Mouse (Mus musculus): Measurements from ENCODE around the gene Snx10.
A peak's percentile ranks its signal among the peaks of the same experiment; 100 is the strongest.

The Snx10 gene

GRCm38 (mm10) chr6:51533467-51534200 is 9.9 kb downstream of the Snx10 start:
- DNase-seq (ENCODE audit: inconsistent ontology term) = peak; percentile 44

- no peak for DNase-seq (ENCODE audit: inconsistent ontology term)
Observed at GRCm38 (mm10) chr6:51535571-51535970, 11.9 kb downstream of the Snx10 start.

GRCm38 (mm10) chr6:51540525-51540924 is 16.8 kb downstream of the Snx10 start:
- no peak for DNase-seq (ENCODE audit: inconsistent ontology term)

- DNase-seq (ENCODE audit: inconsistent ontology term) = no peak
Observed at GRCm38 (mm10) chr6:51541422-51541821, 17.7 kb downstream of the Snx10 start.

GRCm38 (mm10) chr6:51542147-51542546 is 18.4 kb downstream of the Snx10 start:
- DNase-seq (ENCODE audit: inconsistent ontology term) = no peak

GRCm38 (mm10) chr6:51543639-51544117 is 20.0 kb downstream of the Snx10 start:
- peak; percentile 75 for DNase-seq (ENCODE audit: inconsistent ontology term)

GRCm38 (mm10) chr6:51544118-51544681 is 20.5 kb downstream of the Snx10 start:
- peak; percentile 88 for DNase-seq (ENCODE audit: inconsistent ontology term)

- DNase-seq (ENCODE audit: inconsistent ontology term) = peak; percentile 87
Observed at GRCm38 (mm10) chr6:51545219-51545859, 21.6 kb downstream of the Snx10 start.

GRCm38 (mm10) chr6:51546085-51546484 is 22.4 kb downstream of the Snx10 start:
- no peak for DNase-seq (ENCODE audit: inconsistent ontology term)

GRCm38 (mm10) chr6:51548757-51549156 is 25.1 kb downstream of the Snx10 start:
- no peak for DNase-seq (ENCODE audit: inconsistent ontology term)

- DNase-seq (ENCODE audit: inconsistent ontology term) = no peak
Observed at GRCm38 (mm10) chr6:51551267-51551802, 27.6 kb downstream of the Snx10 start.

GRCm38 (mm10) chr6:51556562-51556961 is 32.9 kb downstream of the Snx10 start:
- DNase-seq (ENCODE audit: inconsistent ontology term) = no peak

- peak; percentile 47 for DNase-seq (ENCODE audit: inconsistent ontology term)
Observed at GRCm38 (mm10) chr6:51558311-51558710, 34.6 kb downstream of the Snx10 start.

GRCm38 (mm10) chr6:51566771-51567680 is 43.3 kb downstream of the Snx10 start:
- peak; percentile 93 for DNase-seq (ENCODE audit: inconsistent ontology term)

GRCm38 (mm10) chr6:51569086-51569485 is 45.4 kb downstream of the Snx10 start:
- no peak for DNase-seq (ENCODE audit: inconsistent ontology term)

GRCm38 (mm10) chr6:51573136-51573535 is 49.4 kb downstream of the Snx10 start:
- DNase-seq (ENCODE audit: inconsistent ontology term) = no peak

- DNase-seq (ENCODE audit: inconsistent ontology term) = no peak
Observed at GRCm38 (mm10) chr6:51574132-51574531, 50.4 kb downstream of the Snx10 start.

- no peak for DNase-seq (ENCODE audit: inconsistent ontology term)
Observed at GRCm38 (mm10) chr6:51578415-51578814, 54.7 kb downstream of the Snx10 start.

- peak; percentile 79 for DNase-seq (ENCODE audit: inconsistent ontology term)
Observed at GRCm38 (mm10) chr6:51580040-51580680, 56.5 kb downstream of the Snx10 start.

- no peak for DNase-seq (ENCODE audit: inconsistent ontology term)
Observed at GRCm38 (mm10) chr6:51581418-51581817, 57.7 kb downstream of the Snx10 start.

GRCm38 (mm10) chr6:51582051-51582450 is 58.4 kb downstream of the Snx10 start:
- no peak for DNase-seq (ENCODE audit: inconsistent ontology term)

Measured in Muller cell, postnatal 12 days (primary cell).